Mouse (Mus musculus): ENCODE measurements around the gene Gm1043. TPM values are rescaled to one million over a fixed set of nuclear protein-coding genes. Genes with fewer than 3 reads are reported as not detected.

Gene Gm1043
- polyA plus RNA-seq, 1 experiment = not detected

DNA sequence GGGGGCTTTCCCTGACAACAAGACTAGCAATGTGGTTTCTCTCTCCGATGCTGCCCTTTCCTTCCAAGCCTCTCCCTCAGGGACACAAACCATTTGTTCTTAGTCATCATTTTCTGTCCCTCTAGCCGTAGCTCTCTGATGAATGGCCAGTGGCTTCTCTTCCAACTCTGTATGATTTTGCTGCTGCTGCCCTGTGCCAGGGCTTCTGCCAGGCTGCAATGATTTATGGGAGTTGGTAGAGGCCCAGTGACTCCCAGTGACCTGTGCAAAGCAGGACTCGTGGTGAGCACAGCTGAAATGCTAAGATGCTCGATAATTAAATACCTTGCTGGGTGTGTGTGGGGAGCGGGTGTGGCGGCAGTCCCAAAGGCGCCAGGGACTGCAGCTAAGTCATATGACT, 130.1 kb downstream of the Gm1043 start:
- H3K4me3 ChIP-seq (ENCODE audit: insufficient read depth, low read depth, low read length) = no peak overlapping the region
- TF ChIP-seq CTCF (IDR thresholded peaks at IDR 0.05; ENCODE audit: insufficient read depth, low read depth, low read length) (no peak), POLR2A (IDR thresholded peaks at IDR 0.05; ENCODE audit: insufficient read depth, low read depth, low read length) (no peak)
- no peak overlapping the region for H3K27ac ChIP-seq (ENCODE audit: insufficient read depth, low read depth, low read length)
- H3K4me1 ChIP-seq (ENCODE audit: control insufficient read depth, insufficient read depth, low read length) = peaks cover 5% of the 10 kb centered on the region
- WGBS = 91% methylated on average over 7 of the region's 7 CpGs

DNA sequence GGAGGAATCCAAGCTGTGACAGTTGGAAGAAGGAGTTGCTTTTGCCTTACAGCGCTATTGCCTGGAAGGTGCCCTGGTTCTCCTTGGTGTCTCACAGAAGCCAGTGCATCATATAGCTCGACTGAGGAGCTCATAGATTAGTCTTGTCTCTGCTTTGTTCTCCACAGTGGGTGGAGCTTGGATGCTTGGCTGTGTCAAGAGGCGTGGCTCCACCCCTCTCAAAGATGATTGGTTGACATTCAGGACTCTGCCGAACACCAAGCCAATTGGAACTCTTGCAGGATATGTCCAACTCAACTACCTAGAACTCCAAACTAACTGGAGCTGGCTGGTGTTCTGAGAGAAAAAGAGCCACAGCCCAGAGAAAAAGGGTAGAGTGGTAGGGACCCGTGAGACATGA, 134.4 kb downstream of the Gm1043 start:
- TF ChIP-seq POLR2A (IDR thresholded peaks at IDR 0.05; ENCODE audit: insufficient read depth, low read depth, low read length) (no peak), CTCF (IDR thresholded peaks at IDR 0.05; ENCODE audit: insufficient read depth, low read depth, low read length) (no peak)
- 62% methylated on average over 5 of the region's 5 CpGs for WGBS
- no peak overlapping the region for H3K4me3 ChIP-seq (ENCODE audit: insufficient read depth, low read depth, low read length)
- H3K4me1 ChIP-seq (ENCODE audit: control insufficient read depth, insufficient read depth, low read length) = peaks cover 15% of the 10 kb centered on the region
- H3K27ac ChIP-seq (ENCODE audit: insufficient read depth, low read depth, low read length) = no peak overlapping the region

DNA sequence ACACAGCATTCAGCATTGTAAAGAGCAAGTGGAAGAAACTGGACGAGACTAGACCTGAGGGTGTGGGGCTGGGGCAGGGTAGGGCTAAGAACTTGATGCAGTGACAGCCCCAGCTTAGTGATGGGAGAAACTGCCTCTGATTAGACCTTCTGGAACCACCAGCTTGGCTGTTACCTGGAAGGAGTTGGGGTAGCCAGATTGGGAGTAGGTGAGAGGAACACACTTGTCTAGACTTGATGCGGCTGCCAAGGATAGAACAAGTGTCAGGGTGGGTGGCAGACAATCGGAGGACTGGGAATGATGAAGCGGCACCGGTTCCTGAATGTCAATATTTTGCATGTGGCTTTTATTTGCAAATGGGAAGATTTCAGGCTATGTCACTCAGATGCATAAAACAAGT, 135.4 kb downstream of the Gm1043 start:
- Histone ChIP-seq H3K27ac (ENCODE audit: insufficient read depth, low read depth, low read length) (no peak overlapping the region), H3K4me1 (ENCODE audit: control insufficient read depth, insufficient read depth, low read length) (peaks cover 19% of the 10 kb centered on the region), H3K4me3 (ENCODE audit: insufficient read depth, low read depth, low read length) (no peak overlapping the region)
- no peak for TF ChIP-seq CTCF (IDR thresholded peaks at IDR 0.05; ENCODE audit: insufficient read depth, low read depth, low read length)
- no peak for TF ChIP-seq POLR2A (IDR thresholded peaks at IDR 0.05; ENCODE audit: insufficient read depth, low read depth, low read length)
- 87% methylated on average over 5 of the region's 5 CpGs for WGBS

DNA sequence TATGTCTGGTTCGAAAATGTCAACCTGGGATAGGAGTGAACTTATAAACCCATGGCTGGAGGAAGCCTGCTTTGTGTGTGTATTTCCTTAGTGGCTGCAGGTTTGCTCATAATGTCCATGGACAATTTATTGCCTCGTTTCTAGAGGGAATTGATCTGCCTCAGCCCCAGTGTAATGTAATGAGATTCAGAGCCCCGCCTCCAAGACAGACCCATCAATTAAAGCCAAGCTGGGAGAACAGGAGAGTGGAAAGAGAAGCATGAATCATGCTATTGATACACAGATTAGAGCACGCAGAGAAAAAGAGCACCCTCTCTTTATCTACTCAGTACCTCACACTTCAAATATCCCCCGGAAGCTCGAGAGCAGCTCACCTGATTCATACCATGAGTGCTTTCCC, 136.4 kb downstream of the Gm1043 start:
- 30% methylated on average over 6 of the region's 6 CpGs for WGBS
- TF ChIP-seq CTCF (IDR thresholded peaks at IDR 0.05; ENCODE audit: insufficient read depth, low read depth, low read length) (no peak), POLR2A (IDR thresholded peaks at IDR 0.05; ENCODE audit: insufficient read depth, low read depth, low read length) (no peak)
- Histone ChIP-seq H3K4me3 (ENCODE audit: insufficient read depth, low read depth, low read length) (no peak overlapping the region), H3K4me1 (ENCODE audit: control insufficient read depth, insufficient read depth, low read length) (peaks cover 23% of the 10 kb centered on the region), H3K27ac (ENCODE audit: insufficient read depth, low read depth, low read length) (no peak overlapping the region)

DNA sequence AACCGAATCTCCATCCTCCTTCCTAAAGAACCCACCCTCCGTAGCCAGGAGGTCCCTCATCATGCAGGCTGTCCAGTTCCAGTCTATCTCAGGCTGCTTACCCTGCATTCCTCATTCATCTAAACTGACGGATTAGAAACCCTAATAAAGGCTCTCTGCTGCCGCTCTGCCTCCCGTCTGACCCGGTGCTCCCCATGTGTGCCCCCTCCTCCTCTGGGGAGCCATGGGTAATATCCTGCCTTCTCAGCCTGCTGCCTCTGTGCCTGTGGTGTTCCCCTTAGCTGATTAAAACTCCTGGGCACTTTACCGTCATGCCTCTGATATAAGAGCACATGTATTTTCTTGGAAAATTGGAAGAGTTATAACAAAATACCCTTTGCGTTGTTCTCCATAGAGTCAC, 137.1 kb downstream of the Gm1043 start:
- Histone ChIP-seq H3K4me1 (ENCODE audit: control insufficient read depth, insufficient read depth, low read length) (peaks cover 29% of the 10 kb centered on the region), H3K27ac (ENCODE audit: insufficient read depth, low read depth, low read length) (no peak overlapping the region), H3K4me3 (ENCODE audit: insufficient read depth, low read depth, low read length) (no peak overlapping the region)
- no peak for TF ChIP-seq POLR2A (IDR thresholded peaks at IDR 0.05; ENCODE audit: insufficient read depth, low read depth, low read length)
- TF ChIP-seq CTCF (IDR thresholded peaks at IDR 0.05; ENCODE audit: insufficient read depth, low read depth, low read length) = no peak
- WGBS = 62% methylated on average over 8 of the region's 8 CpGs

DNA sequence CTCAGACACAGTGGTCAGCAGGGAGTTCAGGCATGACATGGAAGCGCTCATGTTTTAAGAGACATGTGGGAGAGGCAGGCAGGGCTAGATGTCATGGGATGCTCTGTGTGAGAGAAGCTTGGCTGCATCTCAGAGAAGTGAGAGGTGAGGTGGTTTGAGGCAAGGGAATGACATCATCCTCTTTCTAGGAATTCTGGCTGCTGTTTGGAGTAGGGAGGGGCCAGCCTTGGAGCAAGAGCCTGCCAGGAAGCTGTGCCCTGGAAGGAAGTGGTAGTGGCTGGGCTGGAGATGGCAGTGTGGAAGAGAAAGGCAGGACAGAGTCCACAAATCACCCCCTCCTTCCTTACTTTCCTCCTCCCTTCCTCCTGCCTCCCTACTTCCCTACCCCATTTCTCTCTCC, 140.5 kb downstream of the Gm1043 start:
- H3K4me1 ChIP-seq (ENCODE audit: control insufficient read depth, insufficient read depth, low read length) = peaks cover 39% of the 10 kb centered on the region
- TF ChIP-seq POLR2A (IDR thresholded peaks at IDR 0.05; ENCODE audit: insufficient read depth, low read depth, low read length) (no peak), CTCF (IDR thresholded peaks at IDR 0.05; ENCODE audit: insufficient read depth, low read depth, low read length) (no peak)
- H3K4me3 ChIP-seq (ENCODE audit: insufficient read depth, low read depth, low read length) = no peak overlapping the region
- no peak overlapping the region for H3K27ac ChIP-seq (ENCODE audit: insufficient read depth, low read depth, low read length)
- 83% methylated on average over 1 of the region's 1 CpGs for WGBS

DNA sequence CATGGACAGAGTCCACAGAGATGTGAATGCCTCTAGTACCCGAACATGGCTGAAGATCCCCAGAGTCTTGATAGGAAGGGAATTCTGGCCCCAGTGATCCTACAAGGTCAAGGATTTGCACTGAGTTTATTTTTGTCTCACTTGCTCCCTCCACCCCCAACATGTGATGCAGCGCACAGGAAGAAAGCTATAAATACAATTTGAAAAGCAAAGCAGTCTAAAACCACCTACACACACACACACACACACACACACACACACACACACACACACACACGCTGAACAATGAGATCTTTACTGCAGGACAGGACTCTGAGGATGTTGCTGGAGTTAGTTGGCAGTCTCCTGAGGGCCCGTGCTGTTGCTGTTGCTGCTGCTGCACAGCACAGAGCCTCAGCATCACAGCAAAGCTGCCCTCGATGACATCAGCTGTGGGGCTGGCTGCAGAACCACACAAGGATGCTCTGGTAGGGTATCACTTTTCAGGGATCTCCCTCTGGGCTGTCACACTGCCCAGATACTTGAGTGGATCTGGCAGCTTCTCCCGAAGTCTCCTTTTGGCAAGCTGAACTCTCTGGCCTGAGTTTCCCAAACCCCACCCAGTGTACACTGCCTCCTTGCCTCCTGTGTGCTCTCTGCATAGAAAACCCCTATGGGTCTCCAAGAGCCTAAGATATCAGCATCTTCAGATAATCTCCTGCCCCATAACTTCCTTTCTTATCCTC, 142.9 kb downstream of the Gm1043 start:
- Histone ChIP-seq H3K27ac (ENCODE audit: insufficient read depth, low read depth, low read length) (peak overlapping the region; percentile 84), H3K4me3 (ENCODE audit: insufficient read depth, low read depth, low read length) (no peak overlapping the region), H3K4me1 (ENCODE audit: control insufficient read depth, insufficient read depth, low read length) (peaks cover 43% of the 10 kb centered on the region)
- 16% methylated on average over 6 of the region's 6 CpGs for WGBS
- TF ChIP-seq CTCF (IDR thresholded peaks at IDR 0.05; ENCODE audit: insufficient read depth, low read depth, low read length) (no peak), POLR2A (IDR thresholded peaks at IDR 0.05; ENCODE audit: insufficient read depth, low read depth, low read length) (no peak)

DNA sequence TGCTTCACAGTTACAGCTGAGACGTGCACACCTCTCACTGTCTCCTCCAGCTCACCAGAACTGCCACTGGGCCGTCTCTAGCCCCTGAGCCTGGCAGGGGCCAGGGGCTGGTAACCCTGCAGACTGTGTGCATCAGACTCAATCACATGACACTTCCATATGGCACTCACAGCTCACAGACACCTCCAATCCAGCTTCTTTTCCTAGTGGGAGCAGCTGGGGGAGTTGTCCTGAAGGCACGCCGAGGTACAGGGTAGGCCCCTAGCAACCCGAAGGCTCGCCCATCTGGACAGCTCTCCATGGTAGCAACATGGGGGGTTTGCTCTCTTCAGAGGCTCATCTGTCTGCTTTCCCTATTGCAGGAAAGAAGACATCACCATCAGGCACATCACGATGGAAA, 143.7 kb downstream of the Gm1043 start:
- H3K4me1 ChIP-seq (ENCODE audit: control insufficient read depth, insufficient read depth, low read length) = peaks cover 47% of the 10 kb centered on the region
- TF ChIP-seq CTCF (IDR thresholded peaks at IDR 0.05; ENCODE audit: insufficient read depth, low read depth, low read length) (no peak), POLR2A (IDR thresholded peaks at IDR 0.05; ENCODE audit: insufficient read depth, low read depth, low read length) (no peak)
- H3K27ac ChIP-seq (ENCODE audit: insufficient read depth, low read depth, low read length) = peak overlapping the region; percentile 84
- WGBS = 77% methylated on average over 7 of the region's 7 CpGs
- no peak overlapping the region for H3K4me3 ChIP-seq (ENCODE audit: insufficient read depth, low read depth, low read length)

DNA sequence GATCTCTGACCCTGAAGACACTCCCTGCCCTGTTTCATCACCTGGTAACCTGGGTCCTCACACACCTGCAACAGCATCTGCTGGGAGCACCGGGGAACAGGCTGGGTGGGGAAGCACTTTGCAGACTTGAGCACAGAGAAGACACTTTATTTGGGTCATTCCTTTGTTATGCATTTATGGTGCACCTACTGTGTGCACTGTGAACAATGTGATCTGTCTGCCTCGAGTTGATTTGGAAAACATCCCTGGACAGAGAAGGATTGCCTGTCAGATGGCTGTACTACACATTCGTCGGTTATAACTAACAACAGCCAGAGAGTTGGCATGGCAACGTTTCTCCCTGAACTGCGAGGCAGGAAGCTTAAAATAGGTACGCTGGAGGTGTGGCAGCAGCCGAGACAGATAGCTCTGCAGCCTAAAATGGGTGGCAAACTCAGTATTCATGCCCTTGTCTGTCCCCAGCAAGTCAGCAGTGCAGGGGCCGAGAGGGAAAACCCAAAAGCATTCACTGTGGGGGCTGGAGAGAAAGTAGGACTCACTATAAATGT, 147.9 kb downstream of the Gm1043 start:
- no peak for TF ChIP-seq POLR2A (IDR thresholded peaks at IDR 0.05; ENCODE audit: insufficient read depth, low read depth, low read length)
- no peak for TF ChIP-seq CTCF (IDR thresholded peaks at IDR 0.05; ENCODE audit: insufficient read depth, low read depth, low read length)
- Histone ChIP-seq H3K27ac (ENCODE audit: insufficient read depth, low read depth, low read length) (peak overlapping the region; percentile 61), H3K4me3 (ENCODE audit: insufficient read depth, low read depth, low read length) (no peak overlapping the region), H3K4me1 (ENCODE audit: control insufficient read depth, insufficient read depth, low read length) (peaks cover 39% of the 10 kb centered on the region)
- 25% methylated on average over 9 of the region's 9 CpGs for WGBS
